Mouse (Mus musculus): ENCODE results near the gene Ttf2. TPM values are rescaled to one million over a fixed set of nuclear protein-coding genes. Genes with fewer than 3 reads are reported as not detected.

Ttf2 gene
- total and polyA plus RNA-seq, 3 experiments: 6.4 to 33.0 (median 25.2) TPM

- no peak for TF ChIP-seq GATA1 (IDR thresholded peaks at IDR 0.05; ENCODE audit: borderline replicate concordance, low read length)
- TF ChIP-seq GATA2 (IDR thresholded peaks at IDR 0.05; ENCODE audit: borderline replicate concordance, low read depth, low read length): no peak
- TF ChIP-seq POLR2AphosphoS5 (IDR thresholded peaks at IDR 0.05; ENCODE audit: insufficient replicate concordance, low read depth, low read length): no peak
- TF ChIP-seq CTCF (IDR thresholded peaks at IDR 0.05; ENCODE audit: low read depth, low read length): no peak
- no peak for TF ChIP-seq TAL1 (conservative IDR thresholded peaks at IDR 0.05; ENCODE audit: low read depth, low read length)
- ATAC-seq (ENCODE audit: extremely low read depth, insufficient number of reproducible peaks, low FRiP score, poor library complexity, severe bottlenecking) (no peak), DNase-seq (ENCODE audit: low spot score) (no peak)
- Histone ChIP-seq H3K9me3 (replicated peaks) (no peaks in the 10 kb centered on the region), H3K36me3 (replicated peaks) (no peaks in the 10 kb centered on the region), H3K4me3 (ENCODE audit: low read depth, low read length) (no peak overlapping the region), H3K27me3 (ENCODE audit: insufficient read depth, low read length) (peaks cover 9% of the 10 kb centered on the region), H3K4me1 (ENCODE audit: insufficient read depth, low read depth, low read length) (peaks cover 5% of the 10 kb centered on the region; the same call in 1 of the 2 replicates)
Measured at GRCm38 (mm10) chr3:101003575-101004356, 34.3 kb upstream of the Ttf2 start.

GRCm38 (mm10) chr3:100999732-101000131 is 30.3 kb upstream of the Ttf2 start:
- Histone ChIP-seq H3K4me3 (ENCODE audit: low read depth, low read length) (no peak overlapping the region), H3K27me3 (ENCODE audit: insufficient read depth, low read length) (peaks cover 11% of the 10 kb centered on the region), H3K9me3 (replicated peaks) (no peaks in the 10 kb centered on the region), H3K36me3 (replicated peaks) (no peaks in the 10 kb centered on the region), H3K4me1 (ENCODE audit: insufficient read depth, low read depth, low read length) (peaks cover 3% of the 10 kb centered on the region; the same call in 1 of the 2 replicates)
- ATAC-seq (ENCODE audit: extremely low read depth, insufficient number of reproducible peaks, low FRiP score, poor library complexity, severe bottlenecking) (no peak), DNase-seq (ENCODE audit: low spot score) (no peak)
- TF ChIP-seq POLR2AphosphoS5 (IDR thresholded peaks at IDR 0.05; ENCODE audit: insufficient replicate concordance, low read depth, low read length): no peak

- no peak for TF ChIP-seq GATA1 (IDR thresholded peaks at IDR 0.05; ENCODE audit: borderline replicate concordance, low read length)
- TF ChIP-seq POLR2AphosphoS5 (IDR thresholded peaks at IDR 0.05; ENCODE audit: insufficient replicate concordance, low read depth, low read length): no peak
- TF ChIP-seq GATA2 (IDR thresholded peaks at IDR 0.05; ENCODE audit: borderline replicate concordance, low read depth, low read length): no peak
- peak; percentile 74 for TF ChIP-seq CTCF (IDR thresholded peaks at IDR 0.05; ENCODE audit: low read depth, low read length)
- TF ChIP-seq TAL1 (conservative IDR thresholded peaks at IDR 0.05; ENCODE audit: low read depth, low read length): no peak
- Histone ChIP-seq H3K36me3 (replicated peaks) (no peaks in the 10 kb centered on the region), H3K4me3 (ENCODE audit: low read depth, low read length) (no peak overlapping the region), H3K27me3 (ENCODE audit: insufficient read depth, low read length) (peaks cover 14% of the 10 kb centered on the region), H3K9me3 (replicated peaks) (no peaks in the 10 kb centered on the region), H3K4me1 (ENCODE audit: insufficient read depth, low read depth, low read length) (peaks cover 3% of the 10 kb centered on the region; the same call in 1 of the 2 replicates)
- ATAC-seq (ENCODE audit: extremely low read depth, insufficient number of reproducible peaks, low FRiP score, poor library complexity, severe bottlenecking): peak; percentile 28; the same call in 1 of the 2 replicates
- peak; percentile 45 for DNase-seq (ENCODE audit: low spot score)
Measured at GRCm38 (mm10) chr3:100998904-100999340, 29.5 kb upstream of the Ttf2 start.

GRCm38 (mm10) chr3:100997785-100998570 is 28.5 kb upstream of the Ttf2 start:
- Histone ChIP-seq H3K4me3 (ENCODE audit: low read depth, low read length) (no peak overlapping the region), H3K4me1 (ENCODE audit: insufficient read depth, low read depth, low read length) (peaks cover 3% of the 10 kb centered on the region; the same call in 1 of the 2 replicates), H3K36me3 (replicated peaks) (no peaks in the 10 kb centered on the region), H3K27me3 (ENCODE audit: insufficient read depth, low read length) (peaks cover 15% of the 10 kb centered on the region), H3K9me3 (replicated peaks) (no peaks in the 10 kb centered on the region)
- no peak for DNase-seq (ENCODE audit: low spot score)
- TF ChIP-seq POLR2AphosphoS5 (IDR thresholded peaks at IDR 0.05; ENCODE audit: insufficient replicate concordance, low read depth, low read length) (no peak), TAL1 (conservative IDR thresholded peaks at IDR 0.05; ENCODE audit: low read depth, low read length) (no peak), GATA1 (IDR thresholded peaks at IDR 0.05; ENCODE audit: borderline replicate concordance, low read length) (no peak), GATA2 (IDR thresholded peaks at IDR 0.05; ENCODE audit: borderline replicate concordance, low read depth, low read length) (no peak), CTCF (IDR thresholded peaks at IDR 0.05; ENCODE audit: low read depth, low read length) (no peak)
- no peak for ATAC-seq (ENCODE audit: extremely low read depth, insufficient number of reproducible peaks, low FRiP score, poor library complexity, severe bottlenecking)

GRCm38 (mm10) chr3:100994252-100994651 is 24.8 kb upstream of the Ttf2 start:
- ATAC-seq (ENCODE audit: extremely low read depth, insufficient number of reproducible peaks, low FRiP score, poor library complexity, severe bottlenecking) (no peak), DNase-seq (ENCODE audit: low spot score) (no peak)
- H3K4me1 ChIP-seq (ENCODE audit: insufficient read depth, low read depth, low read length): peaks cover 3% of the 10 kb centered on the region; the same call in 1 of the 2 replicates
- TF ChIP-seq TAL1 (conservative IDR thresholded peaks at IDR 0.05; ENCODE audit: low read depth, low read length): no peak
- no peak for TF ChIP-seq POLR2AphosphoS5 (IDR thresholded peaks at IDR 0.05; ENCODE audit: insufficient replicate concordance, low read depth, low read length)
- TF ChIP-seq GATA2 (IDR thresholded peaks at IDR 0.05; ENCODE audit: borderline replicate concordance, low read depth, low read length): no peak
- no peak for TF ChIP-seq CTCF (IDR thresholded peaks at IDR 0.05; ENCODE audit: low read depth, low read length)
- no peak for TF ChIP-seq GATA1 (IDR thresholded peaks at IDR 0.05; ENCODE audit: borderline replicate concordance, low read length)
- H3K4me3 ChIP-seq (ENCODE audit: low read depth, low read length): no peak overlapping the region
- H3K36me3 ChIP-seq (replicated peaks): no peaks in the 10 kb centered on the region
- H3K9me3 ChIP-seq (replicated peaks): no peaks in the 10 kb centered on the region
- peaks cover 22% of the 10 kb centered on the region for H3K27me3 ChIP-seq (ENCODE audit: insufficient read depth, low read length)

- DNase-seq (ENCODE audit: low spot score) (no peak), ATAC-seq (ENCODE audit: extremely low read depth, insufficient number of reproducible peaks, low FRiP score, poor library complexity, severe bottlenecking) (no peak)
- Histone ChIP-seq H3K27me3 (ENCODE audit: insufficient read depth, low read length) (peaks cover 24% of the 10 kb centered on the region), H3K9me3 (replicated peaks) (no peaks in the 10 kb centered on the region), H3K36me3 (replicated peaks) (no peaks in the 10 kb centered on the region), H3K4me1 (ENCODE audit: insufficient read depth, low read depth, low read length) (no peaks in the 10 kb centered on the region), H3K4me3 (ENCODE audit: low read depth, low read length) (no peak overlapping the region)
- TF ChIP-seq TAL1 (conservative IDR thresholded peaks at IDR 0.05; ENCODE audit: low read depth, low read length) (no peak), GATA2 (IDR thresholded peaks at IDR 0.05; ENCODE audit: borderline replicate concordance, low read depth, low read length) (no peak), POLR2AphosphoS5 (IDR thresholded peaks at IDR 0.05; ENCODE audit: insufficient replicate concordance, low read depth, low read length) (no peak), CTCF (IDR thresholded peaks at IDR 0.05; ENCODE audit: low read depth, low read length) (no peak), GATA1 (IDR thresholded peaks at IDR 0.05; ENCODE audit: borderline replicate concordance, low read length) (no peak)
Measured at GRCm38 (mm10) chr3:100993718-100994117, 24.3 kb upstream of the Ttf2 start.

Data from G1E (cell line).